Mouse (Mus musculus): ENCODE results near the gene Gm6460. TPM values are rescaled to one million over a fixed set of nuclear protein-coding genes. Genes with fewer than 3 reads are reported as not detected.

The Gm6460 gene
- not detected in 2 replicates for polyA plus RNA-seq (2021; fragmentation: Nextera tagmentation)
- long read RNA-seq, experiment 1, result 0 reads
- long read RNA-seq, experiment 2, result 0 reads

GRCm38 (mm10) chr5:11594613-11595012 lies at the start of gene Gm6460:
Gm6460 (plus strand) TSS chr5:11594913.

Other genes starting within 250 kb of the Gm6460 start
- not detected in 2 replicates for gene Gm8897, start 178.5 kb upstream of the Gm6460 start, polyA plus RNA-seq (2021; fragmentation: Nextera tagmentation)
- gene Gm8906, start 92.2 kb upstream of the Gm6460 start, polyA plus RNA-seq (2021; fragmentation: Nextera tagmentation), result not detected in 2 replicates
- not detected in 2 replicates for gene Gm8922, start 87.0 kb downstream of the Gm6460 start, polyA plus RNA-seq (2021; fragmentation: Nextera tagmentation)
- gene Gm8926, start 175.6 kb downstream of the Gm6460 start, polyA plus RNA-seq (2021; fragmentation: Nextera tagmentation), result not detected in 2 replicates